Mouse (Mus musculus): ENCODE data around the gene Dcaf7. TPM values are rescaled to one million over a fixed set of nuclear protein-coding genes. Genes with fewer than 3 reads are reported as not detected.

Dcaf7 gene
- polyA plus RNA-seq, 1 experiment = 173 TPM

GRCm38 (mm10) chr11:106045256-106045655, 8.6 kb downstream of the Dcaf7 start:
- TF ChIP-seq POLR2A (IDR thresholded peaks at IDR 0.05; ENCODE audit: borderline replicate concordance, extremely low read depth, insufficient read depth, insufficient read length, poor library complexity, severe bottlenecking) = no peak
- no peak for TF ChIP-seq CTCF (IDR thresholded peaks at IDR 0.05; ENCODE audit: borderline replicate concordance, extremely low read depth, insufficient read depth, insufficient read length)
- DNase-seq (ENCODE audit: low read depth) = no peak

- DNase-seq (ENCODE audit: low read depth) = no peak
- no peak for TF ChIP-seq CTCF (IDR thresholded peaks at IDR 0.05; ENCODE audit: borderline replicate concordance, extremely low read depth, insufficient read depth, insufficient read length)
- no peak for TF ChIP-seq POLR2A (IDR thresholded peaks at IDR 0.05; ENCODE audit: borderline replicate concordance, extremely low read depth, insufficient read depth, insufficient read length, poor library complexity, severe bottlenecking)
Measured at GRCm38 (mm10) chr11:106045780-106046179, 9.1 kb downstream of the Dcaf7 start.

- TF ChIP-seq POLR2A (IDR thresholded peaks at IDR 0.05; ENCODE audit: borderline replicate concordance, extremely low read depth, insufficient read depth, insufficient read length, poor library complexity, severe bottlenecking) = no peak
- TF ChIP-seq CTCF (IDR thresholded peaks at IDR 0.05; ENCODE audit: borderline replicate concordance, extremely low read depth, insufficient read depth, insufficient read length) = no peak
- no peak for DNase-seq (ENCODE audit: low read depth)
Measured at GRCm38 (mm10) chr11:106046584-106046983, 9.9 kb downstream of the Dcaf7 start.

DNA sequence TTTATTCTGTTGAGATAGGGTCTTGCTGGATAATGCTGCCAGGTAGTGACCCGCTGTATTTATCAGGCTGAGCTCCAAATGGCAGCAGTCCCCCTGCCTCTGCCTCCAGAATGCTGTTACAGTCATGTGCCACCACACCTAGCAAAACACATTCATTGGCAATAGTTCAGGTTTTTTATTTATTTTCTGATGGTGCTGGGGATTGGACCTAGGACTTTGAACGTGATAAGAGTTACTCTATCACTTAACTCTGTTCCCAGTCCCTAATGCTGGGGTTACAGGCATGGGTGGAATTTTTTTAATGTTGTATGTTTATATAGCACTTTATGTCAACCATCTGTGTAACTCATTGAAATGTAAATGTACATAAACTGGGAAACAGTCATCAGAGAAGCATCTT, 17.2 kb downstream of the Dcaf7 start:
- TF ChIP-seq POLR2A (IDR thresholded peaks at IDR 0.05; ENCODE audit: borderline replicate concordance, extremely low read depth, insufficient read depth, insufficient read length, poor library complexity, severe bottlenecking) = no peak
- TF ChIP-seq CTCF (IDR thresholded peaks at IDR 0.05; ENCODE audit: borderline replicate concordance, extremely low read depth, insufficient read depth, insufficient read length) = no peak
- no peak for DNase-seq (ENCODE audit: low read depth)

- no peak for DNase-seq (ENCODE audit: low read depth)
- TF ChIP-seq CTCF (IDR thresholded peaks at IDR 0.05; ENCODE audit: borderline replicate concordance, extremely low read depth, insufficient read depth, insufficient read length) (no peak), POLR2A (IDR thresholded peaks at IDR 0.05; ENCODE audit: borderline replicate concordance, extremely low read depth, insufficient read depth, insufficient read length, poor library complexity, severe bottlenecking) (no peak)
Measured at GRCm38 (mm10) chr11:106054600-106054999, 17.9 kb downstream of the Dcaf7 start.

DNA sequence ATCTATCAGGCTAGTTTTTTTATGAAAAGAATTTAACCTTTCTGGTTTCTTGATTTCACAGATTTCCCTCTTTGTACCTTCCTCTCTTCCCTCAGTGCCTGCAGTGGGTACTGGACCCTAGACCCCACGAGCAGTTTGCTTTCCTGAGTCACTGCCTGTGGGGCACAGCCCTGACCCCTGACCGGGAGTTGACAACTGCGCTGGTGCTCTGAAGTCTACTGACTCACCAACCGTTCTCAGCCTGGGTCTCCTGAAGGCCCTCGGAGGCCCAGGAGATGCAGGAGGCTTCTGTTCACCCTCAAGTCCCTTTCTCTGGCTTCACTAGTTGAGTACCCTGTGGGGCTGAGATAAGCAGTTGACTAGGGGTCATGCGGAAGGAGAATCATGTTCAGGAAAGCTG, 18.7 kb downstream of the Dcaf7 start:
- DNase-seq (ENCODE audit: low read depth) = no peak
- TF ChIP-seq CTCF (IDR thresholded peaks at IDR 0.05; ENCODE audit: borderline replicate concordance, extremely low read depth, insufficient read depth, insufficient read length) = no peak
- TF ChIP-seq POLR2A (IDR thresholded peaks at IDR 0.05; ENCODE audit: borderline replicate concordance, extremely low read depth, insufficient read depth, insufficient read length, poor library complexity, severe bottlenecking) = no peak

DNA sequence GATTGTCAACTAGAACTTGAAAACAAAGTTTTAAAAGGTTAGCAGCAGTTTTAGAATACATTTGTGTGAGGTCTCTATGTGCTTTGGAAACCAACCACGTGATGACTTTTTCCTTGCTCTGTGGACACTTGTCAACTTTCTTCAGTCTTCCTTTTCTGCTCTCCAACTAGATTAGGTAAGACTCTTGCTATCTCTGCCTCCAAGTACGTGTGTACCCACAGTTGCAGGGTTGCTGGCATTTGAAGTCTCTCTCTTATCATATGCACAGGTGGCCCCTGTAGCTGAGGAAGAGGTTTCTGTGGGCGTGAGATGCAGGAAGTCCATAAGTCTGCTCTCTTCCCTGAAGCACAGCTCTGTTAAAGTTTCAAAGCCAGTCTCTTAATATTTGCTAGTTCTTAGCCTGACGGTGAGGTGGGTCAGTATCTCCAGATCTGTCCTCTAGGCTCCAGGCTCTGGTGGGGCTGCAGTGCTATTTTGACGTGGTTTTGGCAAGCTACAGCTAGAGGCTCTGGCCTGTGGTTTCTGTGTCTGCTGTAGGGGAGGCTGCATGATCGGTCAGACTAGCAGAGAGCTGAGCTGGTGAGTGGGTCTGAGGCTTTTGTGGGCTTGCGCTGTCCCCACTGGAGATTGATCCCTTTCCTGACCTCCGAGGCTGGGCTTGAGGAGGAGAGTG, 20.3 kb downstream of the Dcaf7 start:
- TF ChIP-seq POLR2A (IDR thresholded peaks at IDR 0.05; ENCODE audit: borderline replicate concordance, extremely low read depth, insufficient read depth, insufficient read length, poor library complexity, severe bottlenecking) = no peak
- TF ChIP-seq CTCF (IDR thresholded peaks at IDR 0.05; ENCODE audit: borderline replicate concordance, extremely low read depth, insufficient read depth, insufficient read length) = no peak

DNA sequence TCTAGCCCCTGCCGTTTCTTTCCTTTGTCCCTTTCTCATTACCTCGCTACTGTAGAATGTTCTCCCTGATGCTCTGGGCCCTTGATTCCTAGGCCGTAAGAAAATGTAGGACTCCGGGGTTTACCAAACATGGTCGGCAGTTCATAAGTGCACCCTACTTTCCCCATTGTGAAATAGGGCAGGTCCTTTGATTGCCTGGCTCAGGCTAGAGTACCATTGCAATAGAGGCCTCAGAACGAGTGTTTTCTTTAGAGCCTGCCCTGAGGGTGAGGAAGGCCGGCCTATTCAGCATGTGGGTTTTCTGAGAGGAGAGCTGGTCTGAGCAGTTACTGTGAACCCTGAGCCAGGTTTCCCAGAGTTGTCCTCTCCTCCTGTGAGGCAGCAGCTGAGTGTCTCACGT, 21.3 kb downstream of the Dcaf7 start:
- TF ChIP-seq POLR2A (IDR thresholded peaks at IDR 0.05; ENCODE audit: borderline replicate concordance, extremely low read depth, insufficient read depth, insufficient read length, poor library complexity, severe bottlenecking) = no peak
- TF ChIP-seq CTCF (IDR thresholded peaks at IDR 0.05; ENCODE audit: borderline replicate concordance, extremely low read depth, insufficient read depth, insufficient read length) = no peak

More for the DNA sequence above, 20.3 kb downstream of the Dcaf7 start:
- no peak for DNase-seq (ENCODE audit: low read depth)

DNA sequence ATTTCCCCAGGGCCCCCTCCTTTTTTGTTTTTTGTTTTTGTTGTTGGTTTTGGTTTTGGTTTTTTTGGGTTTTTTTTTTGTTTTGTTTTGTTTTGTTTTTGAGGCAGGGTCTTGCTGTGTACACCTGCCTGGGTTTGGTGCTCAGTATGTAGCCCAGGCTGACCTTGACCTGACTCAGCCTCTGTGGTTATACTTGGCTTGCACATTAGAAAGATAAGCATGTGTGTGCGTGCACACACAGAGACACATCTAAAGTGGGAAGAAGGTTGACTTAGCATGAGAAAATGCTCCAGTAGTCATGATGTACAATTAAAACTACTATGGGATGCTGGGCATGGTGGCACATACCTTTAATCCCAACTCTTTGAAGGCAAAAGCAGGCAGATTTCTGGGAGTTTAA, 23.9 kb downstream of the Dcaf7 start:
- DNase-seq (ENCODE audit: low read depth) = no peak
- TF ChIP-seq CTCF (IDR thresholded peaks at IDR 0.05; ENCODE audit: borderline replicate concordance, extremely low read depth, insufficient read depth, insufficient read length) = no peak
- TF ChIP-seq POLR2A (IDR thresholded peaks at IDR 0.05; ENCODE audit: borderline replicate concordance, extremely low read depth, insufficient read depth, insufficient read length, poor library complexity, severe bottlenecking) = no peak

More for the DNA sequence above, 21.3 kb downstream of the Dcaf7 start:
- DNase-seq (ENCODE audit: low read depth) = no peak

- TF ChIP-seq CTCF (IDR thresholded peaks at IDR 0.05; ENCODE audit: borderline replicate concordance, extremely low read depth, insufficient read depth, insufficient read length) (no peak), POLR2A (IDR thresholded peaks at IDR 0.05; ENCODE audit: borderline replicate concordance, extremely low read depth, insufficient read depth, insufficient read length, poor library complexity, severe bottlenecking) (no peak)
- no peak for DNase-seq (ENCODE audit: low read depth)
Measured at GRCm38 (mm10) chr11:106061311-106061710, 24.6 kb downstream of the Dcaf7 start.

DNA sequence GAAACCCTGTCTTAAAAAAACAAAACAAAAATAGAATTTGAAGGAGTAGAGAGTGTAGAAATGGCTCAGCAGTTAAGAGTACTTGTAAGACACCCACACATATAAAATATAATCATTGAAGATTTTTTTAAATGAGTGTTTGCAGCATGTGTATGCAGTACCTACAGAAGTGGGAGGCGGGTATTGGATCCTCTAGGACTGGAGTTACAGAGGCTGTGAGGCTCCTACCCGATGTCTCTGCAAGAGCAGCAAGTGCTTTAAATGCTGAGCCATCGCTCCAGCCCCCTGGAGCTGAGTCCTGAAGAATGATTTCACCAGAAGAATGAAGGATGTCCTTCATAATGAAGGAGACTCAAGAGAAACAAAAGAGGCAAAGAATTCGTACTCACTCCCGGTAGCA, 27.1 kb downstream of the Dcaf7 start:
- no peak for TF ChIP-seq POLR2A (IDR thresholded peaks at IDR 0.05; ENCODE audit: borderline replicate concordance, extremely low read depth, insufficient read depth, insufficient read length, poor library complexity, severe bottlenecking)
- TF ChIP-seq CTCF (IDR thresholded peaks at IDR 0.05; ENCODE audit: borderline replicate concordance, extremely low read depth, insufficient read depth, insufficient read length) = no peak

More for the DNA sequence above, 27.1 kb downstream of the Dcaf7 start:
- no peak for DNase-seq (ENCODE audit: low read depth)
